Mouse (Mus musculus): ENCODE results near the gene Cgnl1.

DNA sequence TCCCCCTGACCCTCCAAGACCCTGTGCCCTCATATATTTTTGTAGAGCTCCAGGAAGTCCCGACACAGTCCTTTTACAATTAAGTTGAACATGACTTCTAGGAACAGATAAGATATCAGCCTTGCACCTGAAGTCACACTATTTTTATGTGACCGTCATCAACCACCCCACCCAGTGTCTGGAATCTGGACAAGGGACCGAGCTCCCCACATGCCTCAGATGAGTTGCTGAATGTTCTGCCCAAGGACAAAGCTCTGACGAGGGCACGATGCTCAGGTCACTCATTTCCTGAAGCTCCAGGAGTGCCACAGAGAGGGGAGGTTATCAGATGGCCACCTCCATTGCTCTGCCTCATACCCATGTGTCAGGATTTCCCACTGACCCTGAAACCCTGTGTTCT, 100.7 kb downstream of the Cgnl1 start:
- TF ChIP-seq CTCF (IDR thresholded peaks at IDR 0.05; ENCODE audit: borderline replicate concordance, control insufficient read depth, extremely low read depth, insufficient read depth, low read length, poor library complexity) (no peak), POLR2A (IDR thresholded peaks at IDR 0.05; ENCODE audit: control insufficient read depth, extremely low read depth, insufficient read depth, low read length, poor library complexity) (no peak)

All from thymus, adult 2 months (tissue).